Mouse (Mus musculus): ENCODE results near the gene H2-M5.

- no peak for TF ChIP-seq POLR2A (IDR thresholded peaks at IDR 0.05; ENCODE audit: extremely low read depth, insufficient read depth, low read length)
- no peak for TF ChIP-seq CTCF (IDR thresholded peaks at IDR 0.05; ENCODE audit: extremely low read depth, insufficient read depth, low read length)
Measured at GRCm38 (mm10) chr17:36992336-36993104, 3.2 kb upstream of the H2-M5 start.

All from cortical plate, adult 2 months (tissue).